Comparison of ENCODE assay signal across 8 mouse cellular contexts in the genomic region with DNA sequence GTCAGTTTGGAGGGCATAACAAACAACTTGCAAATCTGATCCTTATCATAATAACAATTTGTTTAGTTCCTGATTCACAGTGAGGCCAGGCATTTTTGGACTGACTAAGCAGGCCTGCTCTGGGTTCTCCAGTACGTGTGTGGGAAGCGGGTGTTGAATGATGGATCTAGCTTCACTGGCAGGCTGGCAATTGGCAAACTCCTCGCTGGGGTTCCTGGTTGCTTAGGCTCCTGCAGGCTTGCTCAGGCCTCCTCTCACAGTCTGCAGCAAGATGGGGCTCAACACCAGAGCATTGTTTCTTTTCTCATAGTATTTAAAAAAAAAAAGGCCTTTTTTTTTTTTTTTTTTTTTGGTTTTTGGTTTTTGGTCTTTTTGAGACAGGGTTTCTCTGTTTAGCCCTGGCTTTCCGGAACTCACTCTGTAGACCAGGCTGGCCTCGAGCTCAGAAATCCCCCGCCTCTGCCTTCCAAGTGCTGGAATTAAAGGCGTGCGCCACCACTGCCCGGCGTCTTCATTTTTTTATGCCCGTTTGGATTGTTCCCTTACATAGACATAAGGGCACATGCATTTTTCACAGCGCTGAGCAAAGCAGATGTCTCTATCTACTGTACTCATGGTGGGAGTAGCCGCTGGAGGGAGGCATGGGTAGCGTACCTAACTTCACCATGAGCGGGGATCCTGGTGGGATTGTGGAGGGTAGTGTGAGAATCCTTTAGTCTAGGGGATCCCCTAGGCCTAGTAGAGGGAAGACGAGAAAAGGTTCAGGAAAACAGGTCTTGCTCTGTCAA. TPM values are rescaled to one million over a fixed set of nuclear protein-coding genes. Genes with fewer than 3 reads are reported as not detected.
DNase-seq lines count a peak whose midpoint lies in the region; ATAC-seq and TF ChIP-seq lines count a peak whose summit lies in the region.

No protein-coding gene starts in this region.

- peak; percentile 44 for ATAC-seq in midbrain, postnatal 0 days (ENCODE audit: low FRiP score)
- peak; percentile 6 for ATAC-seq in stomach, postnatal 0 days (ENCODE audit: low FRiP score, low TSS enrichment)

- H3K4me2 ChIP-seq in midbrain, postnatal 0 days (ENCODE audit: low read depth, low read length, poor library complexity, severe bottlenecking) = peak overlapping the region; percentile 46
- peak overlapping the region; percentile 58 for H3K4me2 ChIP-seq in stomach, postnatal 0 days (replicated peaks; ENCODE audit: low read depth)

- no peaks in the 10 kb centered on the region for H3K9me3 ChIP-seq in embryonic facial prominence, embryonic 10.5 days
- no peaks in the 10 kb centered on the region for H3K9me3 ChIP-seq in midbrain, postnatal 0 days (ENCODE audit: low read length)
- H3K9me3 ChIP-seq in stomach, postnatal 0 days (ENCODE audit: control insufficient read depth, low read length) = no peaks in the 10 kb centered on the region

- peaks cover 5% of the 10 kb centered on the region; the same call in 1 of the 2 replicates for H3K79me2 ChIP-seq in liver, adult 2 months (ENCODE audit: control insufficient read depth, insufficient read depth, low read length)

- TF ChIP-seq CTCF in liver, adult 2 months (IDR thresholded peaks at IDR 0.05; ENCODE audit: low read depth, low read length) = no peak
- no peak for TF ChIP-seq CTCF in midbrain, postnatal 0 days (IDR thresholded peaks at IDR 0.05)
- TF ChIP-seq CTCF in stomach, postnatal 0 days (IDR thresholded peaks at IDR 0.05; ENCODE audit: low read depth) = peak; percentile 35

- peaks cover 16% of the 10 kb centered on the region for H3K4me1 ChIP-seq in embryonic facial prominence, embryonic 10.5 days
- H3K4me1 ChIP-seq in liver, adult 2 months (ENCODE audit: control insufficient read depth, insufficient read depth, low read length) = 0 out of 2 replicates have a peak, but pooled peaks cover 5% of the 10 kb centered on the region
- H3K4me1 ChIP-seq in midbrain, postnatal 0 days (ENCODE audit: insufficient read depth, low read length) = no peaks in the 10 kb centered on the region
- no peaks in the 10 kb centered on the region; the same call in 1 of the 2 replicates for H3K4me1 ChIP-seq in stomach, postnatal 0 days (replicated peaks; ENCODE audit: control insufficient read depth, insufficient read depth)

- peaks cover 6% of the 10 kb centered on the region for H3K36me3 ChIP-seq in embryonic facial prominence, embryonic 10.5 days (replicated peaks)
- peaks cover 6% of the 10 kb centered on the region; the same call in 1 of the 2 replicates for H3K36me3 ChIP-seq in liver, adult 2 months (ENCODE audit: control insufficient read depth, insufficient read depth, low read length)
- peaks cover 2% of the 10 kb centered on the region; the same call in 1 of the 2 replicates for H3K36me3 ChIP-seq in midbrain, postnatal 0 days (ENCODE audit: insufficient read depth, low read length)
- peaks cover under 1% of the 10 kb centered on the region; the same call in 1 of the 2 replicates for H3K36me3 ChIP-seq in stomach, postnatal 0 days (ENCODE audit: control insufficient read depth, insufficient read depth, low read length)

- no peaks in the 10 kb centered on the region for H3K27me3 ChIP-seq in embryonic facial prominence, embryonic 10.5 days (replicated peaks; ENCODE audit: low read depth, poor library complexity, severe bottlenecking)
- H3K27me3 ChIP-seq in liver, adult 2 months (ENCODE audit: control insufficient read depth, insufficient read depth, low read length) = no peaks in the 10 kb centered on the region
- no peaks in the 10 kb centered on the region for H3K27me3 ChIP-seq in midbrain, postnatal 0 days (ENCODE audit: insufficient read depth, low read length)
- H3K27me3 ChIP-seq in stomach, postnatal 0 days (ENCODE audit: control insufficient read depth, insufficient read depth, low read length) = no peaks in the 10 kb centered on the region

- 29% methylated on average over 16 of the region's 16 CpGs for WGBS in embryonic facial prominence, embryonic 10.5 days
- 44% methylated on average over 16 of the region's 16 CpGs for WGBS in liver, adult 2 months
- 16% methylated on average over 16 of the region's 16 CpGs for WGBS in midbrain, postnatal 0 days
- 13% methylated on average over 16 of the region's 16 CpGs for WGBS in stomach, postnatal 0 days

- peak overlapping the region; percentile 39 for H3K9ac ChIP-seq in liver, adult 2 months (ENCODE audit: low read depth, low read length)
- peak overlapping the region; percentile 53 for H3K9ac ChIP-seq in midbrain, postnatal 0 days (replicated peaks; ENCODE audit: low read length, poor library complexity, severe bottlenecking)
- H3K9ac ChIP-seq in stomach, postnatal 0 days (ENCODE audit: low read length) = peak overlapping the region; percentile 64

- H3K27ac ChIP-seq in embryonic facial prominence, embryonic 10.5 days (replicated peaks) = peak overlapping the region; percentile 93
- H3K27ac ChIP-seq in liver, adult 2 months (replicated peaks; ENCODE audit: insufficient read depth, low read depth, low read length) = peak overlapping the region; percentile 59
- peak overlapping the region; percentile 89 for H3K27ac ChIP-seq in midbrain, postnatal 0 days (ENCODE audit: low read depth, low read length)
- H3K27ac ChIP-seq in stomach, postnatal 0 days (replicated peaks) = peak overlapping the region; percentile 99

- DNase-seq in 3T3-L1 (ENCODE audit: low read depth, low spot score) (peak; percentile 82), ZHBTc4 (ENCODE audit: low read depth, low spot score) (peak; percentile 83)
- peak; percentile 48 for DNase-seq in embryonic facial prominence, embryonic 10.5 days (ENCODE audit: low spot score)
- DNase-seq in heart, adult 9 months (ENCODE audit: low spot score in 2 of 2) = peak; percentile 27 to 29
- peak; percentile 60 for DNase-seq in kidney, postnatal 10 days
- no peak for DNase-seq in liver, adult 2 months (ENCODE audit: extremely low read depth, low read depth, low spot score)
- peak; percentile 53 for DNase-seq in midbrain, postnatal 0 days (ENCODE audit: low spot score)
- DNase-seq in stomach, postnatal 0 days (ENCODE audit: low spot score) = peak; percentile 50

- peak overlapping the region; percentile 95 for H3K4me3 ChIP-seq in embryonic facial prominence, embryonic 10.5 days
- H3K4me3 ChIP-seq in liver, adult 2 months (ENCODE audit: insufficient read depth, low read depth, low read length) = peak overlapping the region; percentile 43
- H3K4me3 ChIP-seq in midbrain, postnatal 0 days (ENCODE audit: low read depth, low read length) = peak overlapping the region; percentile 69
- H3K4me3 ChIP-seq in stomach, postnatal 0 days (ENCODE audit: low read depth, low read length) = peak overlapping the region; percentile 42

- no peak for TF ChIP-seq POLR2A in liver, adult 2 months (IDR thresholded peaks at IDR 0.05; ENCODE audit: extremely low read depth, insufficient read depth, low read length)

- TF ChIP-seq EP300 in stomach, postnatal 0 days (optimal IDR thresholded peaks at IDR 0.05) = no peak

RNA-seq across cellular contexts. Expression of gene Nub1, which starts 0.6 kb away (rescaled TPM):
- polyA plus RNA-seq in embryonic facial prominence, embryonic 10.5 days (2016; fragmentation: Nextera tagmentation; extraction: Ambion mirVana) = 27.7 and 29.5 TPM in 2 replicates
- 14.4 and 19.6 TPM in 2 replicates for total RNA-seq in liver, adult 2 months (2014; rRNA removed)
- 19.9 and 20.2 TPM in 2 replicates for polyA plus RNA-seq in liver, adult 2 months (2012; rRNA removed)
- total RNA-seq in midbrain, postnatal 0 days (2014; rRNA removed) = 44.9 and 45.3 TPM in 2 replicates
- polyA plus RNA-seq in midbrain, postnatal 0 days (2015; fragmentation: Nextera tagmentation; extraction: Ambion mirVana) = 45.1 and 45.9 TPM in 2 replicates
- 18.5 and 20.4 TPM in 2 replicates for polyA plus RNA-seq in stomach, postnatal 0 days (2015; fragmentation: Nextera tagmentation; extraction: Ambion mirVana)

RNA-seq across cellular contexts. Expression of gene Wdr86, which starts 45.8 kb away (rescaled TPM):
- polyA plus RNA-seq in embryonic facial prominence, embryonic 10.5 days (2016; fragmentation: Nextera tagmentation; extraction: Ambion mirVana) = 51.1 and 58.6 TPM in 2 replicates
- total RNA-seq in liver, adult 2 months (2014; rRNA removed) = 0.27 and 0.28 TPM in 2 replicates
- polyA plus RNA-seq in liver, adult 2 months (2012; rRNA removed) = 0.26 and 1.0 TPM in 2 replicates
- 13.4 and 16.5 TPM in 2 replicates for total RNA-seq in midbrain, postnatal 0 days (2014; rRNA removed)
- polyA plus RNA-seq in midbrain, postnatal 0 days (2015; fragmentation: Nextera tagmentation; extraction: Ambion mirVana) = 6.7 and 7.0 TPM in 2 replicates
- polyA plus RNA-seq in stomach, postnatal 0 days (2015; fragmentation: Nextera tagmentation; extraction: Ambion mirVana) = 2.7 and 3.3 TPM in 2 replicates

Comparison
In these comparisons a context has a peak if more than half of its experiments do, and no peak if none do; other contexts are left out.
1. H3K4me3 ChIP-seq: peak in every context shown above with its lines; median percentile 95 in embryonic facial prominence, embryonic 10.5 days; 69 in midbrain, postnatal 0 days; 43 in liver, adult 2 months; 42 in stomach, postnatal 0 days.